Mouse (Mus musculus): ENCODE results near the gene Fam221a.
"Not testable (repeated sequence)": the region's sequence is repeated elsewhere in the genome, so short reads cannot be mapped to it uniquely, and the experiment has no call there.

Gene Fam221a

DNA sequence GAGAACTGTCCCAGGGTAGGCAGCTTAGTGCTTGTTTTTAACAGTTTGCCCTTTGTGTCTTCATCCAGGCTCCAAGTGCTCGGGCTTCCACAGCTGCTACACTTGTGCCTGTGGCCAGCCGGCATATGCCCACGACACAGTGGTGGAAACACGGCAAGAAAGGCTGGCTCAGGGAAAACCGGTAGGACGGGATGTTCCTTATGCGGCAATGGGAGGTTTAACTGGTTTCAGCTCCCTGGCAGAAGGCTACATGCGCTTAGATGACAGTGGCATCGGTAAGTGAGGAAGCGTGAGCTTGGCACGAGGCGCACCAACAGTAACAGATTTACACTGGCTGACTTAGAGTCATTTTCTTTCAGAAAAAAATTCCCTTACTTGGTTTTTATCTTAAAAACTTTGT is 10.8 kb downstream of the Fam221a start:
- DNase-seq (ENCODE audit: low spot score in 2 of 2), result no peak

DNA sequence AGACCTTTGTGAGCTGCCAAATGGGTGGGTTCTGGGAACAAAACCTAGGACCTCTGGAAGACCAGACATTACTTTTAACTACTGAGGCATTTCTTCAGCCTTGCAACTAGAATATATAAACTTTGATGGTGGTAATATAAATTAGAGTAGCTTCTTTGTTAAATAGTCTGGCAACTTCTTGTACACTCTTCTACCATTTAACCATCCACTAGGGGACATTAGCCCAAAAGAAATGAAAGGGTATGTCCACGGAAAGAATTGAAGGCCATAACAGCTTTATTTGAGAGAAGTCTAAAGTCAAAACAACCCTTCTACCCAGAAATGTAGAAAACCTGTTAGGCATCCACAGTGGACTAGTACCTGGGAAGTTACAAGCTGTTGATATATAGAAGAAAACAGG is 26.7 kb downstream of the Fam221a start:
- DNase-seq (ENCODE audit: low spot score in 2 of 2), result no peak

- no peak for DNase-seq (ENCODE audit: low spot score in 2 of 2)
Measured at GRCm38 (mm10) chr6:49395316-49395715, 27.8 kb downstream of the Fam221a start, which contains the start of gene Stk31. Gene Stk31, plus strand, starts transcription at chr6:49395604.

GRCm38 (mm10) chr6:49397466-49397865 is 29.9 kb downstream of the Fam221a start:
- DNase-seq (ENCODE audit: low spot score in 2 of 2), result no peak

GRCm38 (mm10) chr6:49398365-49398764 is 30.8 kb downstream of the Fam221a start:
- no peak for DNase-seq (ENCODE audit: low spot score in 2 of 2)

GRCm38 (mm10) chr6:49410830-49411229 is 43.3 kb downstream of the Fam221a start:
- DNase-seq (ENCODE audit: low spot score in 2 of 2), result no peak

DNA sequence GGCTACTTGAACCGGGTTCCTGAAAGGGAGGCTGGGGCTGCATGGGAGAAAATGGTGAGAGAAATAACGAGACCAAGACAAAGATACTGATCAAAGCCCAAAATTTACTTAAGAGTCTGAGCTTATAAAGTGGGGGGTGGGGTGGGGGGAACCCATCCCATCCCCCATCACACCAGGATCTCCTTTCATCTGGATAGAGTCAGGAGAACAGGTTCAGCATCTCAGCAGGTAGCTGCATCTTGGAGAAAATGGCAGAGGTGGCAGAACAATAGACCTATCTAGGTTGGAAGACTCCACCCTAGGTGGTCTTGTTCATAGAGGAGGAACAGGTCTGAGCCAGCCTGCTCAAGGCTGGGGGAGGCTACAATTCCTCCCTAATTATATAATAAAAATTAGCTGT is 45.4 kb downstream of the Fam221a start:
- not testable (repeated sequence) for DNase-seq (ENCODE audit: low spot score in 2 of 2)

DNA sequence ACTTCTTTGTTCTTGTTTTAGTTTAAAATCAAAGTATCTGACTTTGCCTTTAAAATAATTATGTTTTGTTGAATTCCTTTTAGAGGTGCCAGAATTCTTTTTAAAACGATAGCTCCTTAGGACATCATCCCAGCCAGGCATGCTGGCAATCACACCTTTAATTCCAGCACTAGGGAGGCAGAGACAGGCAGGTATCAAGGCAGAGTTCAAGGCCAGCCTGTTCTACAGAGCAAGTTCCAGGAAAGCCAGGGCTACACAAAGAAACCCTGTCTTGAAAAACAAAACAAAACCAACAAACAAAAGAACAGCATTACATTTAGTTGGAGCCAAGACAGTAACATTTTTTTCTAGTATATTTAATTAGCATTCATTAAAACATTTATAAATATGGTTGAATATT is 48.4 kb downstream of the Fam221a start:
- no peak for DNase-seq (ENCODE audit: low spot score in 2 of 2)

GRCm38 (mm10) chr6:49437306-49437705 is 69.8 kb downstream of the Fam221a start:
- DNase-seq (ENCODE audit: low spot score in 2 of 2), result no peak
